Mouse (Mus musculus) megakaryocyte progenitor cell, adult 5-6 weeks (primary cell): ENCODE results near the gene Exoc5. TPM values are rescaled to one million over a fixed set of nuclear protein-coding genes. Genes with fewer than 3 reads are reported as not detected.

Source experiments
- ATAC-seq: replicated peaks from 2 replicates; pipeline ENCODE4 v1.8.0; 2016; ENCODE audit warnings: mild to moderate bottlenecking, moderate TSS enrichment, inconsistent platforms; ENCODE audit not compliant: poor library complexity
- total RNA-seq, 2 experiments: library from RNA; stranded (forward) in 1 of 2; stranded (reverse) in 1 of 2; fragments of 157-497, 149-512 nt in 1 of 2; fragments of 200-1000 nt in 1 of 2; gene quantifications; 2 replicates each; pipeline versions ENCODE4 v1.2.3 to v1.2.4; 2015 to 2017

Exoc5 gene
- total RNA-seq, 2 experiments from 2014 or later: 47.8 to 82.7 TPM

DNA sequence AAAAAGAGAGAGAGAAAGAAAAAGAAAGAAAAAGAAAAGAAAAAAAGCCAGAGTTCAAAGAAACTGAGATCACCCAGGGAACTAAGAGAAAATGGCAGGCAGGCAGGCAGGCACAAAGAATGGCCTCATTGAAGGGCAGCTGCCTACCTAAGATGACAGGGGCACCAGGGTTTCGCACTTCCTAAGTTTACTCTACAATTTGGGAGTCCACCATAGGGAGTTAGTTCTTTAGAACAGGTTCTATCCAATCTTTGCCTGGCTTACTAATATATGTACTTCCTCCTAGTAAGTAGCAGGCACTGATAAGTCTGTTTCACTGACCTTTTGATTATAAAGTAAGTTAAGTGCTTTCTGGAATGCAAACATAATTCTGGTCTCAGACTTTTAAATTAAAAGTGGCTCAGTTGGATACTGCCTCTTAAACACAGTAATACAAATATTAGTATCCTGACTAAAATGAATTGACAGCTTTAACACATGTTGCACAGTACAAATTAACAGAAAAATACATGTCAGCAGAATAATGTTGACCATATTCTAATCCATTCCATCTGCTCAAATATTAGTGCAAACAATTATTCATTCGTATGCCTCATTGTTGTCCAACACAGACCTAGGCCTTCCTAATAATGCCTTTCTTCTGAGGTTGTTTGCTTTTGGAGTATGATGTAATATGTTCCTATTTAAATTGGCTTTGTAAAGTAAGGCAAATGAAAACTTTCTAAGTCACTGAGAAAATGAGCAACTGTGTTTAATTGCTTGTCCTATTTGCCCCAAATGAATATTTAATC, 57.9 kb downstream of the Exoc5 start:
- no peak for ATAC-seq

DNA sequence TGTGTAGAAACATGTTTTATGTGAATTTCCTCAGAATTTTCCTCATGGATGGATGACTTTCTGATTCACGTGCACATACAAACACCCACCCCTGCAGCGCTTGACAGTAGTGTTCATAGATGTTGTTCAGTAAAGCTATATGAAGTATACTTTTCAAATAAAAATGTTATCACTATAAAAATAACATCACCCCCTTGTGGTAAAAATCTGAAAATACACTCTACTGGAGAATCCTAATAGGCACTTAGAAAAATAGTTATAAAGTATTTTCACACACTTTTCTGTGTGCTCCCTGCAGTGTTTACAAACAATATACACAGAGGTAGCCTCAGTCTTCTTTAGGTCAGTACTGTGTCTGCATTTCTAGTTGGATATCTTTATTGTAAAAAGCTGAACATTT, 58.5 kb downstream of the Exoc5 start:
- no peak; the same call in 1 of the 2 replicates for ATAC-seq

DNA sequence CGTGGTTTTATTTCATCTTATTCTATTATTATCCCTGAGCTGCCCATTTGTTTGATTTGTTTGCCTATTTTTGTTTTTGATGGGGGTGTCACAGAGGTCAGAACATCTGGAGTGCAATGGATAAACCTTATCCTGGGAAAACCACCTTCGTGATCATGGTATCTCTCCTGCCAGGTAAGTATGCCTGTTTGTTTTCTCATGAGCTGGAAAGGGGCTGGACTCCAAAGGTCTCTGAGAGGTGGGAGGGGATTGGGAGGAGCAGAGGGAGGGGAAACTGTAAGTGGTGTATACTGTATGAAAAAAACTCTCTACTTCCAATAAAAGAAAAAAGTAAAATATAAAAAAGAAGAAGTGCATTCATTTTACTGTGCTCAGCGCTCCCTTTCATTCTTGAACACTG, 64.8 kb downstream of the Exoc5 start:
- ATAC-seq: no peak

DNA sequence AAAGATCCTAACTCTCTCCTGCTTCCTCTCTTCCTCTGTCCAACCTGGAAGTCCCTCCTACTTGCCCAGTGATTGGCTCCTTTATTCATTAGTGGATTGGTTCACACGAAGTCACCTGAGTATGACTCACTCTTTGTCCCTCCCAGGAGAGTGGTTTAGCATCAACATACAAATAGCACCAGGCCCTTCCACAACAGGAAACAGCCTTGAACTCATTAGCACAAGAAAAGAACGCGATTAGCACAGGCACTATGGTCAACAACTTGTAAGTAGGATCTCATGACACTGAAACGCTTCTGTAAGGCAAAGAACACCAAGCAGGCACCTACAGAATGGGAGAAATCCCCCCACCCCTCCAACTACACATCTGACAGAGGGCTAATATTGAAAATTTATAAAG, 67.7 kb downstream of the Exoc5 start:
- ATAC-seq: no peak

- no peak for ATAC-seq
These were observed 72.6 kb downstream of the Exoc5 start for GRCm38 (mm10) chr14:48993861-48994260.

DNA sequence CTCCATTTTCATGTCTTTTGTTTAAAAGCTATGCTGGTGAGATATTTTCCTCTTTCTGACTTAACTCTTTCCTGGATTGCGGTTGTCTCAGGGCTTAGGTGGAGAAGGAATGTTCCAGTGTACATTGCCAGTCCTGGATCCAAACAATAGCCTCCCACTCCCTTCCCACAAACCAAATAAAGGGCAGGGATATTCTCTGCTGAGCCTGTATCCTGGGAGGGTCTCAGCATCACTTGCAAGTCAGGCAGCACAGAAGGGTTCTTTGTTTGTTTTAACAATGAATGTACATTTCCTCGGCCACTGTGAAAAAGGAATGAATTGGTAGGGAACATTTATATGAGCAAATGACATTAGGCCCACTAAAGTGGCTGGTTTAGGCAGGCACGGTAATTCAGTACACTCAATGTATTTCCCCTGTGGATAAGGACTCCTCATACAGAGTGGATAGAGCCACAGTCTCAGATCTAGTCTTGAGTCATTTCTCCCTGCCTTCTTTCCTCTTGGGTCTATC, 74.3 kb downstream of the Exoc5 start:
- ATAC-seq: no peak

DNA sequence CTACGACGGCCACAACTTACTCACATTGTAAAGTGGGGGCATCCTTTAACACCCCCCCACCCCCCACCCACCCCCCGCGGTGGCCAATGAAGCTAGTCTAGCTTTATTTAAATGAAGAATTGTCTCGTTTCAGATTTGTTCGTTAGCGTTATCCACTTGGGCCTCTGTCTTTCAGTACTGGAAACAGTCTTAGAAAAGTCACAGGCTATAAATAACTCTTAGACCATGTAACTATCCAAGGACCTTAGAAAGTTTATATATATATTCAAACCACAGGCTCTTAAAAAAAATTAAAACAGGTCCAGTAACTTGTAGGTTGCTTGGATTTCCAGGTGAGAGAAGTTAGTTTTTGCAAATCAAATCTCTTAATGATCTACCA, 75.3 kb downstream of the Exoc5 start:
- no peak for ATAC-seq

DNA sequence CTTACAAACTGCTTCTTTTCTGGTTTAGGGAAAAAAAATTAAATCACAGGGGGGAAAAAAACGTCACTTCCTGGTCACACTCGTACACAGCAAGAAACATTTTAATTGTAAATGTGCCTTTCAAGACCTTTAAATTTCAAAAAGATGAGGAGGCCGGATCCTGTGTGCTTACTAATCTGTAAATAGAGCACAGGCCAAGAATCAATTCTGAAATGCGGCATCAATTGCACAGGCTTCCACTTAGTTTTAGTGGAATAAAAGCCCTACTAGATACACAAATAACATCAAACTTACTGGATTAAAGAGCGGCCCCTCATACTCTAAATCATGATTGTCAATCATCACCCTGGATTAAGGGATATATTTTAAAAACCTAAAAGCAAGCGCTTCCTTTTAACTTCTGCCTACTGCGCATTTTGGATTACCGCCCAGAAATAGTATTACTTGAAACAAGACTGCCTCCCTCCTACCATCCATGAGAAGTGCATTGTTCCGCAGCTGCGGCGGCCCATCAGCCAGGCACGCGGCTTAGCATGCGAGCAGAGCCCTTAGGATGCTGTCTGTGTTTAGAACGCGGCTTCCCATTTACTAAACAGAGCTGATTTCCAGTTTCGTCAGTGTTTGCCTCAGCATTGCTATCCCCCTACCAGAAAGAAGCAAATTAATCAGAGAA, 75.8 kb downstream of the Exoc5 start:
- peak; percentile 57 for ATAC-seq

GRCm38 (mm10) chr14:48989831-48990230, 76.6 kb downstream of the Exoc5 start:
- ATAC-seq: no peak

DNA sequence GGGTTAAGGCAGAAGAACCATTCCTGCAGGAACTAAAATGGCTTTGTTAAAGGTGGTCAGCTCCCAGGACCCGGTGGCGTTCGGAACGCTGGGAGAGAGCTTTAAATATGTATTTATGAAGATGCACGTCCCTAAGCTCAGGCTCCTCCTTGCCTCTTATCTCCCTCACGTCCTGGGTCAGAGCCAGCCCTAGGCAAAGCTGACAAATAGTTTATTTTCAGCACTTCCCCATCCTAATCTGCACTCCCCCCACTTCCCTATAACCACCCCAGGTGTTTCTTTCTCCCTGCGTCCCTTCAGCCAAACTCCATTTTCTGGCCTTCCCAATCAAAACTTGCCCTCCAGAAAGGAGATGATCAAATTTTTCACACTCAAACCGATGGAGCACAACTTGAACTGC, 80.2 kb downstream of the Exoc5 start:
- ATAC-seq: peak; percentile 64

GRCm38 (mm10) chr14:48985673-48986072, 80.8 kb downstream of the Exoc5 start:
- peak; percentile 61; the same call in 1 of the 2 replicates for ATAC-seq

GRCm38 (mm10) chr14:48978971-48979388, 87.5 kb downstream of the Exoc5 start:
- ATAC-seq: no peak

GRCm38 (mm10) chr14:48971546-48971945, 94.9 kb downstream of the Exoc5 start:
- ATAC-seq: no peak

GRCm38 (mm10) chr14:48968670-48969069, 97.8 kb downstream of the Exoc5 start:
- ATAC-seq: no peak

Other genes starting within 250 kb of the Exoc5 start
- gene Ap5m1, start 556 bp downstream of the Exoc5 start, total RNA-seq (2015): 39.0 and 44.3 TPM in 2 replicates
- 17.9 and 26.7 TPM in 2 replicates for gene Ap5m1, start 556 bp downstream of the Exoc5 start, total RNA-seq (2017)
- gene Naa30, start 105.6 kb upstream of the Exoc5 start, total RNA-seq (2015): 21.6 and 21.8 TPM in 2 replicates
- gene Naa30, start 105.6 kb upstream of the Exoc5 start, total RNA-seq (2017): 26.8 and 29.1 TPM in 2 replicates
- not detected in 2 replicates for gene ccdc198, start 178.8 kb upstream of the Exoc5 start, total RNA-seq (2015)
- gene ccdc198, start 178.8 kb upstream of the Exoc5 start, total RNA-seq (2017): not detected in 2 replicates